Mouse (Mus musculus) small intestine, adult 2 months (tissue): ENCODE data around the gene Armc8.

Source experiments
- CTCF ChIP-seq: fragments of 200-500 bp; IDR thresholded peaks from 2 replicates; pipeline ENCODE4 v1.5.1; 2012; ENCODE audit warnings: low read depth, mild to moderate bottlenecking, control low read depth, inconsistent platforms, low read length, moderate library complexity, mixed read lengths; ENCODE audit not compliant: insufficient replicate concordance, insufficient read length; ENCODE audit errors: extremely low read depth
- POLR2A ChIP-seq: fragments of 200-500 bp; IDR thresholded peaks from 2 replicates; pipeline ENCODE4 v1.6.1; 2012; ENCODE audit warnings: low read depth, mild to moderate bottlenecking, control low read depth, inconsistent platforms, low read length, moderate library complexity

- no peak for TF ChIP-seq CTCF
- TF ChIP-seq POLR2A = no peak
Observed at GRCm38 (mm10) chr9:99483191-99483590, 85.5 kb downstream of the Armc8 start.
